Mouse (Mus musculus): ENCODE data around the gene Gja1.

Gene Gja1

DNA sequence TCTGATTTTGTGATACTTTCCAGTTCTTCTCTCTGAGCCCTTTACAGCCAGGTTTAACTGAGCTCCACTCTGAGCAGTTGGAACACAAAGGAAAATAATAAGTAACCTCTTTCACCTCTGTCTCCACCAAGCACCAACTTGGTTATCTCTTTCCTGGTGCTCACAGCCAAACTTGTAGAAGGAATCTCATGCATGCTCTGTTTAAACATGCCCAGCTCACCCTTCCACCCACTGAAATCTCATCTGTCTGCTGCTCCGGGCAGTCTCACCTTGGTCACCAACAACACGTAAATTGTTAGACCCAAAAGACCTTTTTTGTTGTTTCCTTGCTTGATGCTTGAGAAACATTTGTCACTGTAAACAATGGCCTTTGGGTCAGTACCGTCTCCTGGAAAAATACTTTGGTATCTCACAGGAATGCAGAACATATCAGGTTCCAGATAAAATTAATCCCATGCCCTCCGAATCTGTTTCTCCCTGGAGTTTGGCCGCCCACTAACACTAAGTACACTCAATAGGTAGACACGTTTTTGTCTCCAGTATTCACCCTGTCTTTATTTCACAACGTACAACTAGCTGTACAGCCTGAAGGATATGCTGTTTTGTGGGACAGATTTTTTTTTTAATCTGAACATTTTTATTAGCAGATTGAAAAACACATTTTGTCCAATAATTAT lies 38.9 kb downstream of the Gja1 start:
- DNase-seq (ENCODE audit: low spot score in 2 of 2) = no peak

DNA sequence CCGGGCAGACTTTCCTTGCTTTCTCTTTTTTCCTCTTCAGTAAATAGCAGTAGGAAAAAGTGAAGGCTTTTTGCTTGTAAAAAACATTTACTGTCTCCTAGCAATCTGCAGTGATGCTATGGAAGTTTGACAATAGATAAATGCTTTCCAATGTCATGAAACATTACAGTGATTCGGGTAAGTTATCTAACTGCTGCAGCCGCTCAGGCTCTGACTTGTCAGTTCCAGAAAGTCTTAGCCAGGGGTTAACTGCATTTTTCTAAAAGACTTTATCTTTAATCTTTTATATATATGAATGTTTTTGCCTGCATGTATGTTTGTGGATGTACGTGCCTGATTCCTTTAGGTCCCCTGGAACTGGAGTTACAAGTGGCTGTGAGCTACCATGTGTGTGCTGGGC lies 45.4 kb downstream of the Gja1 start:
- DNase-seq (ENCODE audit: low spot score in 2 of 2) = no peak

DNA sequence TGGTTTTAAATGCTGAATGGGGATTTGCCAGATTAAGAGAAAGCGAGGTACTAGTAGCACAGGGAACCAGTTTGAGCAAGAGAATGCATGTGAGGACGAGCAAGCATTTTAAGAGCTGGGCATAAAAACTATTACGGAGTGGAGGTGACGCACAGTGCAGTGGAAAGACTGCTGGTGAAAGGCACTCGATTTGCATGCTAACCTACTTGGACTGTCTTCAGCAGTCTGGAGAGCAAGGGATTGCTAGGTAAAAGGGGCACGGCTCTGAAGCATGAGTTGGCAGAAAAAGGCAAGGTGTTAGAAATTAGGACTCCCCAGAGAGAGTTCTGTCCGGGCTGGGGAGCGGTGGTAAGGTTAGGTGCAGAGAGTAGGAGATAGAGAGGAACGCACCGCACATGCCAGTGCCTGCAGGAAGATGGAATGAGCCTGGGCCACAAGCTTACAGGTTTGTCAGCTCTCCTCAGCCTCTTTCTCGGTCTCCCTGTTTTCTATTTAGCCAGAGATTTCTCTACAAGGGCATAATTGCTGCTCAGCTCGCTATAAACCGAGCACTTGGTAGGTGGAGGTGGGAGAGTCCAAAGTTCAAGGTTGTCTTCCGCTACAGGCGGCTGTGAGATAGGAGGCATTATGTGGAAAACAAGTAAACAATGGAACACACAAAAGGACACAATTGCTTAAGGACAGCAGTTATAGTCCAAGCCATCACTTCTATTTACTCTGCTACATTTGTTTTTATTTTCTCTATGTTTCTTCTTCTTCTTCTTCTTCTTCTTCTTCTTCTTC lies 48.1 kb downstream of the Gja1 start:
- DNase-seq (ENCODE audit: low spot score in 2 of 2) = no peak

DNA sequence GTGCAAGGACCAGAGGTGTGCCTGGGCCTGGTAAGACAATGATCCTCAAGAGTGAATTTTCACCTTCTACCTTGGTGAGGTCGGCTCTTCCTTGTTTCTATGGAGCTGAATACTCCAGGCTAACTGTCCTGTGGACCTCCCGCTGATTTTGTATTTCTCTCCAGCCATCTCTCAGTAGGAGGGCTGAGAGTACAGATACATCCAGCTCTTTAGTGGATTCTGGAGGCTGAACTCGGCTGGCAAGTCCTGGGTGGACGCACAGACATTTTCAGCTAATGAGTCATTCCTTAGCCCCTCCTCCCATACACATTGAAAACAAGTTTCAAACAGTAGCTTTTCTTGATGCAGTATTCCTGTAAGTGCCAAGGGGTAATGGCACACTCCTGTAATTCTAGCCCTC lies 49.2 kb downstream of the Gja1 start:
- no peak for DNase-seq (ENCODE audit: low spot score in 2 of 2)

- no peak for DNase-seq (ENCODE audit: low spot score in 2 of 2)
Observed at GRCm38 (mm10) chr10:56427382-56427781, 50.3 kb downstream of the Gja1 start.

DNA sequence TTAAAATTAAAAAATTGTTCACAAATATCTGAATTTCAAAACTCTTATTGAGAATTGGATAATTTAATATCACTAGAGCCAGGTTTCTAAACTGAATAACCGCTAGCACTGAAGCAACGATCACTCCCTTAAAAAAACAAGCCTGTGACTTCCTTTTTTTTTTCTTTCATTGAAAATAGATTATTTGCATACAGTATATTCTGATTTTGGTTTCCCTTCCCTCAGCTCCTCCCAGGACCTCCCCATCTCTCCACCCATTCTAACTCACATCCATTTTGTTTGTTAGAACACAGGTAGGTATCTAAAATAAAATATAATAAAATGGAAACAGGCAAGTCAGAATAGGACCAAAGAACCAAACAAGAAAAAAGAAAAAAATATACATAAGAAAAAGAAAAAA lies 50.7 kb downstream of the Gja1 start:
- no peak for DNase-seq (ENCODE audit: low spot score in 2 of 2)

DNA sequence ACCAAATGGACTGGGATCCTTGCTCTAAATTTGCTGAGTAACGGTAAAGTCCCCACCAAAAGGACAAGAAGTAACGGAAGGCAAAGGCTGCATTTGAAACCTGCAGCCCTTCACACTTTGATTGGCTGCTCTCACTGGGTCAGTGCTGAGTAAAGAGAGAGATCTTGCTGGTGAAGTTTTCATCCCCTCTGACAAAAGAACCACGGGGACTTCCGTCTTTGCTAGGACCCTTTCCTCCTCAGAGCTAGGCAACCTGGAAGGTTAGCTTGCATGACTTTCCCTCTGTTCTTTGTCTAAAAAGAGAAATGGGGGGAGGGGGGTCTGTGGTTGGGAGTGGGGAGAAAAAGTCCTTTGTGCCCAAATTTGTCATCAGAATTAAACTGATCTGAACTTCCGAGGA lies 51.9 kb downstream of the Gja1 start:
- DNase-seq (ENCODE audit: low spot score in 2 of 2) = no peak

GRCm38 (mm10) chr10:56431600-56432389 lies 54.7 kb downstream of the Gja1 start:
- DNase-seq (ENCODE audit: low spot score in 2 of 2) = no peak

DNA sequence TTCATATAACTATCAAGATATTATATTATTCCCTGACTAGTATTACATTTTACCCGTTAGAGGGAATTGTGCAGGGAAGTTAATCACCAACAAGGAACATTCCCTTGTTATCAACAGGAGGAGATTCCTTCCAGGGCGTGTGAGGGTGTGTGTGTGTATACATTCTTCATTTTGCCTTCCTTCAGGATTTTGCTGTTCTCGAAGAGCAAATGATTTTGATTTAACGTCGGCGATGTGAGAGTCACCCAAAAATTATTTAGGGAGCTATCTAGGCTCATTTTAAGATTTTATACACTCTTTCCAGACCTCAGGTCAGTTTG lies 55.2 kb downstream of the Gja1 start:
- DNase-seq (ENCODE audit: low spot score in 2 of 2) = no peak

- no peak for DNase-seq (ENCODE audit: low spot score in 2 of 2)
Observed at GRCm38 (mm10) chr10:56437290-56437689, 60.2 kb downstream of the Gja1 start.

- DNase-seq (ENCODE audit: low spot score in 2 of 2) = no peak
Observed at GRCm38 (mm10) chr10:56439638-56440037, 62.5 kb downstream of the Gja1 start.

GRCm38 (mm10) chr10:56444457-56444856 lies 67.3 kb downstream of the Gja1 start:
- no peak for DNase-seq (ENCODE audit: low spot score in 2 of 2)

GRCm38 (mm10) chr10:56449030-56449429 lies 71.9 kb downstream of the Gja1 start:
- no peak for DNase-seq (ENCODE audit: low spot score in 2 of 2)
